Mouse (Mus musculus) intestine, embryonic 16.5 days (tissue): ENCODE measurements around the gene Gm20388. TPM values are rescaled to one million over a fixed set of nuclear protein-coding genes. Genes with fewer than 3 reads are reported as not detected.

Source experiments
- ATAC-seq: fragments of 200-750 bp; cut with Nextera tagmentation; 2 replicates; pipeline ENCODE4 v1.8.0; 2017; ENCODE audit warnings: moderate TSS enrichment, moderate library complexity
- H3K27ac ChIP-seq: fragments of 300-500 bp; sonication (generic); 2 replicates; pipeline ENCODE4 v1.5.1; 2014; ENCODE audit warnings: mild to moderate bottlenecking, low read length
- H3K27me3 ChIP-seq: fragments of 300-500 bp; sonication (generic); replicated peaks from 2 replicates; pipeline ENCODE4 v1.6.1; 2014; ENCODE audit warnings: low read length, control low read depth, mixed read lengths; ENCODE audit not compliant: control insufficient read depth, insufficient read depth
- H3K36me3 ChIP-seq: fragments of 300-500 bp; sonication (generic); 2 replicates; pipeline ENCODE4 v1.6.1; 2014; ENCODE audit warnings: low read length, control low read depth; ENCODE audit not compliant: control insufficient read depth, insufficient read depth
- H3K4me1 ChIP-seq: fragments of 300-500 bp; sonication (generic); 2 replicates; pipeline ENCODE4 v1.6.1; 2014; ENCODE audit warnings: low read length, control low read depth, mixed read lengths; ENCODE audit not compliant: control insufficient read depth, insufficient read depth
- H3K4me2 ChIP-seq: fragments of 300-500 bp; sonication (generic); 2 replicates; pipeline ENCODE4 v1.6.1; 2014; ENCODE audit warnings: low read depth, low read length, control low read depth
- H3K4me3 ChIP-seq: fragments of 300-500 bp; sonication (generic); 2 replicates; pipeline ENCODE4 v1.5.1; 2014; ENCODE audit warnings: mild to moderate bottlenecking, low read length
- H3K9ac ChIP-seq: fragments of 300-500 bp; sonication (generic); 2 replicates; pipeline ENCODE4 v1.6.1; 2014; ENCODE audit warnings: low read depth, low read length
- H3K9me3 ChIP-seq: fragments of 300-500 bp; sonication (generic); 2 replicates; pipeline ENCODE4 v1.6.1; 2016; ENCODE audit warnings: low read length, control low read depth; ENCODE audit not compliant: control insufficient read depth
- WGBS: fragments of 180-500 bp; shearing (Covaris S2); extraction: QIAGEN DNeasy Blood & Tissue Kit; methylation state at CpG from one replicate; pipeline ENCODE4 v1.1.7; 2014; 5-methylcytosine and 5-hydroxymethylcytosine counted together
- polyA plus RNA-seq: library from polyadenylated mRNA; unstranded; fragments of >200 nt; fragmentation: Nextera tagmentation; extraction: Ambion mirVana; gene quantifications from 2 replicates; pipeline ENCODE4 v1.2.1, GENCODE M21; 2015

Gm20388 gene
- polyA plus RNA-seq, 1 experiment from 2014 or later: 5.8 TPM

GRCm38 (mm10) chr8:122686879-122687278 lies 2776.2 kb downstream of the Gm20388 start:
- no peaks in the 10 kb centered on the region for H3K4me1 ChIP-seq
- H3K36me3 ChIP-seq: no peaks in the 10 kb centered on the region
- ATAC-seq: no peak
- H3K9me3 ChIP-seq: no peaks in the 10 kb centered on the region
- H3K9ac ChIP-seq: no peak overlapping the region
- H3K27me3 ChIP-seq: 0 out of 2 replicates have a peak, but pooled peaks cover 11% of the 10 kb centered on the region
- H3K4me3 ChIP-seq: no peak overlapping the region
- 61% methylated on average over 9 of the region's 9 CpGs for WGBS
- no peak overlapping the region for H3K27ac ChIP-seq
- H3K4me2 ChIP-seq: no peak overlapping the region

- 0 out of 2 replicates have a peak, but pooled peaks cover 11% of the 10 kb centered on the region for H3K27me3 ChIP-seq
- ATAC-seq: no peak
- WGBS: 77% methylated on average over 1 of the region's 1 CpGs
- H3K4me1 ChIP-seq: no peaks in the 10 kb centered on the region
- H3K27ac ChIP-seq: no peak overlapping the region
- H3K9me3 ChIP-seq: no peaks in the 10 kb centered on the region
- H3K36me3 ChIP-seq: no peaks in the 10 kb centered on the region
- no peak overlapping the region for H3K4me3 ChIP-seq
- H3K4me2 ChIP-seq: no peak overlapping the region
- H3K9ac ChIP-seq: no peak overlapping the region
Observed at GRCm38 (mm10) chr8:122689315-122689714, 2778.7 kb downstream of the Gm20388 start.

GRCm38 (mm10) chr8:122691018-122691417 lies 2780.4 kb downstream of the Gm20388 start:
- H3K4me2 ChIP-seq: no peak overlapping the region
- no peak overlapping the region for H3K4me3 ChIP-seq
- H3K27ac ChIP-seq: no peak overlapping the region
- no peak overlapping the region for H3K9ac ChIP-seq
- 74% methylated on average over 6 of the region's 6 CpGs for WGBS
- H3K36me3 ChIP-seq: no peaks in the 10 kb centered on the region
- no peaks in the 10 kb centered on the region for H3K9me3 ChIP-seq
- 0 out of 2 replicates have a peak, but pooled peaks cover 5% of the 10 kb centered on the region for H3K27me3 ChIP-seq
- H3K4me1 ChIP-seq: no peaks in the 10 kb centered on the region
- no peak for ATAC-seq

GRCm38 (mm10) chr8:122692152-122692551 lies 2781.5 kb downstream of the Gm20388 start:
- no peak for ATAC-seq
- H3K9me3 ChIP-seq: no peaks in the 10 kb centered on the region
- H3K27ac ChIP-seq: no peak overlapping the region
- no peak overlapping the region for H3K4me2 ChIP-seq
- WGBS: 67% methylated on average over 8 of the region's 8 CpGs
- no peaks in the 10 kb centered on the region for H3K4me1 ChIP-seq
- H3K4me3 ChIP-seq: no peak overlapping the region
- H3K27me3 ChIP-seq: no peaks in the 10 kb centered on the region
- no peaks in the 10 kb centered on the region for H3K36me3 ChIP-seq
- no peak overlapping the region for H3K9ac ChIP-seq

GRCm38 (mm10) chr8:122695438-122696042 lies 2784.9 kb downstream of the Gm20388 start:
- WGBS: 58% methylated on average over 7 of the region's 7 CpGs
- H3K9me3 ChIP-seq: no peaks in the 10 kb centered on the region
- no peak overlapping the region for H3K4me2 ChIP-seq
- peaks cover 3% of the 10 kb centered on the region; the same call in 1 of the 2 replicates for H3K4me1 ChIP-seq
- H3K9ac ChIP-seq: no peak overlapping the region
- H3K4me3 ChIP-seq: no peak overlapping the region
- no peaks in the 10 kb centered on the region for H3K36me3 ChIP-seq
- no peak for ATAC-seq
- H3K27ac ChIP-seq: no peak overlapping the region
- H3K27me3 ChIP-seq: no peaks in the 10 kb centered on the region

GRCm38 (mm10) chr8:122697181-122697581 lies 2786.5 kb downstream of the Gm20388 start:
- Histone ChIP-seq H3K4me3 (no peak overlapping the region), H3K9ac (no peak overlapping the region), H3K9me3 (no peaks in the 10 kb centered on the region), H3K36me3 (no peaks in the 10 kb centered on the region), H3K27ac (no peak overlapping the region), H3K4me2 (no peak overlapping the region), H3K4me1 (peaks cover 3% of the 10 kb centered on the region; the same call in 1 of the 2 replicates), H3K27me3 (no peaks in the 10 kb centered on the region)
- ATAC-seq: no peak
- 61% methylated on average over 3 of the region's 3 CpGs for WGBS

GRCm38 (mm10) chr8:122697586-122697985 lies 2786.9 kb downstream of the Gm20388 start:
- no peak overlapping the region for H3K4me3 ChIP-seq
- no peak for ATAC-seq
- no peak overlapping the region for H3K4me2 ChIP-seq

GRCm38 (mm10) chr8:122698254-122698768 lies 2787.7 kb downstream of the Gm20388 start:
- Histone ChIP-seq H3K4me1 (peaks cover 6% of the 10 kb centered on the region; the same call in 1 of the 2 replicates), H3K9ac (peak overlapping the region; percentile 51), H3K27ac (peak overlapping the region; percentile 54), H3K4me2 (no peak overlapping the region), H3K9me3 (no peaks in the 10 kb centered on the region), H3K4me3 (peak overlapping the region; percentile 1), H3K36me3 (no peaks in the 10 kb centered on the region), H3K27me3 (no peaks in the 10 kb centered on the region)
- 0 out of 2 replicates have a peak, but pooled peaks have one; percentile 34 for ATAC-seq
- 64% methylated on average over 5 of the region's 5 CpGs for WGBS

More at GRCm38 (mm10) chr8:122697586-122697985, 2786.9 kb downstream of the Gm20388 start:
- 75% methylated on average over 6 of the region's 6 CpGs for WGBS
- no peaks in the 10 kb centered on the region for H3K36me3 ChIP-seq
- H3K27me3 ChIP-seq: no peaks in the 10 kb centered on the region
- H3K4me1 ChIP-seq: peaks cover 4% of the 10 kb centered on the region; the same call in 1 of the 2 replicates
- no peak overlapping the region for H3K9ac ChIP-seq
- H3K27ac ChIP-seq: no peak overlapping the region
- H3K9me3 ChIP-seq: no peaks in the 10 kb centered on the region

- Histone ChIP-seq H3K9ac (peak within 1 kb of the TSS; percentile 51), H3K4me3 (peak within 1 kb of the TSS; percentile 4), H3K9me3 (no peaks in the 10 kb centered on the region), H3K4me1 (peaks cover 6% of the 10 kb centered on the region; the same call in 1 of the 2 replicates), H3K27ac (peak within 1 kb of the TSS; percentile 54), H3K4me2 (peak within 1 kb of the TSS; percentile 12; the same call in 1 of the 2 replicates), H3K36me3 (no peaks in the 10 kb centered on the region), H3K27me3 (no peaks in the 10 kb centered on the region)
- ATAC-seq: peak; percentile 34; the same call in 1 of the 2 replicates
- WGBS: 45% methylated on average over 13 of the region's 13 CpGs
Observed at GRCm38 (mm10) chr8:122699005-122699492, 2788.4 kb downstream of the Gm20388 start, which contains the start of gene Cbfa2t3. Gene Cbfa2t3 (minus strand): TSS chr8:122699109.
